Mouse (Mus musculus) hindbrain, postnatal 0 days (tissue): Measurements from ENCODE around the gene Wfikkn1. TPM values are rescaled to one million over a fixed set of nuclear protein-coding genes. Genes with fewer than 3 reads are reported as not detected.

Experiments
- ATAC-seq: fragments of 200-750 bp; cut with Nextera tagmentation; 2 replicates; pipeline ENCODE4 v1.8.0; 2017; ENCODE audit warnings: mild to moderate bottlenecking, moderate TSS enrichment, moderate library complexity
- DNase-seq: peaks from one replicate; pipeline ENCODE4 v3.0.0-alpha.2; 2015; ENCODE audit warnings: low spot score
- H3K27ac ChIP-seq: fragments of 300-500 bp; sonication (generic); 2 replicates; pipeline ENCODE4 v1.5.1; 2014; ENCODE audit warnings: mild to moderate bottlenecking
- H3K27me3 ChIP-seq: fragments of 300-500 bp; sonication (generic); 2 replicates; pipeline ENCODE4 v1.6.1; 2014; ENCODE audit warnings: low read length, mixed read lengths; ENCODE audit not compliant: insufficient read depth
- H3K36me3 ChIP-seq: fragments of 300-500 bp; sonication (generic); 2 replicates; pipeline ENCODE4 v1.6.1; 2014; ENCODE audit warnings: low read length, mixed read lengths; ENCODE audit not compliant: insufficient read depth
- H3K4me1 ChIP-seq: fragments of 300-500 bp; sonication (generic); 2 replicates; pipeline ENCODE4 v1.6.1; 2014; ENCODE audit warnings: antibody characterized with exemption, low read length, mixed read lengths; ENCODE audit not compliant: insufficient read depth
- H3K4me2 ChIP-seq: fragments of 300-500 bp; sonication (generic); 2 replicates; pipeline ENCODE4 v1.6.1; 2014; ENCODE audit warnings: low read depth, mild to moderate bottlenecking, low read length, moderate library complexity, mixed read lengths
- H3K4me3 ChIP-seq: fragments of 300-500 bp; sonication (generic); 2 replicates; pipeline ENCODE4 v1.5.1; 2014; ENCODE audit warnings: low read length
- H3K9ac ChIP-seq: fragments of 300-500 bp; sonication (generic); replicated peaks from 2 replicates; pipeline ENCODE4 v1.6.1; 2014; ENCODE audit warnings: mild to moderate bottlenecking, low read length, moderate library complexity, mixed read lengths
- H3K9me3 ChIP-seq: fragments of 300-500 bp; sonication (generic); 2 replicates; pipeline ENCODE4 v1.6.1; 2016; ENCODE audit warnings: low read length, mixed read lengths
- CTCF ChIP-seq: IDR thresholded peaks from 2 replicates; pipeline ENCODE4 v1.5.1; 2016; ENCODE audit warnings: antibody characterized with exemption, control low read depth, low read depth
- WGBS: fragments of 180-500 bp; shearing (Covaris S2); extraction: QIAGEN DNeasy Blood & Tissue Kit; methylation state at CpG from one replicate; pipeline ENCODE4 v1.1.7; 2014; 5-methylcytosine and 5-hydroxymethylcytosine counted together
- microRNA-seq, 2 experiments: library from miRNA; unstranded; fragments of <30 nt; microRNA quantifications; one replicate each; pipeline ENCODE4; 2016
- polyA plus RNA-seq: library from polyadenylated mRNA; unstranded; fragments of >200 nt; fragmentation: Nextera tagmentation; extraction: Ambion mirVana; gene quantifications from 2 replicates; pipeline ENCODE4 v1.2.1, GENCODE M21; 2015
- total RNA-seq: library from RNA; depleted of rRNA; stranded (reverse); fragments of >200 nt; gene quantifications from 2 replicates; pipeline ENCODE4 v1.2.3, GENCODE M21; 2014; rRNA removed

Wfikkn1 gene
- total and polyA plus RNA-seq, 2 experiments from 2014 or later = 0.58 to 1.2 TPM

GRCm38 (mm10) chr17:25831451-25832281, 49.0 kb downstream of the Wfikkn1 start:
- Histone ChIP-seq H3K4me3 (peak overlapping the region; percentile 66), H3K4me2 (peak overlapping the region; percentile 80), H3K9ac (peak overlapping the region; percentile 75), H3K4me1 (peaks cover 49% of the 10 kb centered on the region), H3K36me3 (peaks cover 22% of the 10 kb centered on the region; the same call in 1 of the 2 replicates), H3K27ac (peak overlapping the region; percentile 98), H3K27me3 (no peaks in the 10 kb centered on the region), H3K9me3 (no peaks in the 10 kb centered on the region)
- ATAC-seq (no peak), DNase-seq (no peak)
- 58% methylated on average over 21 of the region's 21 CpGs for WGBS
- TF ChIP-seq CTCF = no peak

DNA sequence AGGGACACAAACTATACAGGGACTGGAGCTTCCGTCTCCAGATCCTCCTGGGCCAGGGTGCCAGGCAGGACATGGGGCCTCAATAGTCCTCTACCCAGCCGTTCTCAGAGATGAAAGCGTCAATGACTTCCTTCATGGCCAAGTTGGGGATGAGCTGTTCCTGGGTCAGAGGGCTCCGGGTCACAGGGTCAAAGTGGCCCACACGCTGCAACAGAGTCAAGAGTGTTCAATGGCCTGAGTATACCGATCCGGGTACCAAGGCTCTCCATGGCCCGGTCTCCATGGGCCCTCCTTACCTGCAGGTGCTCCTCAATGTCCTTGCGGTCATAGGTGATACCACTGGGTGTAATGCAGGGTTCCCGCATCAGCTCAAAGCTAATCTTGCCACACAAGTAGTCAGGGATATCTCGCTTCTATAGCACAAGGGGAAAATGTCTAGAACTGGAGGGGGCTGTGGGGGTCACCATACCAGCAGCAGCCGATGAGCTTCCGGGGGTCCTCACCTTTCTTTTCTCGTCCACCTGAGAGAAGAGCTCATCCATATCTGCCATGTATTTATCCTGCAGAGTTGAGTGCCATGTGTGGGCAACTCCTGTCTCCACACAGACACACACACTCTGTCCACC, 49.7 kb downstream of the Wfikkn1 start:
- H3K9ac ChIP-seq = no peak overlapping the region

DNA sequence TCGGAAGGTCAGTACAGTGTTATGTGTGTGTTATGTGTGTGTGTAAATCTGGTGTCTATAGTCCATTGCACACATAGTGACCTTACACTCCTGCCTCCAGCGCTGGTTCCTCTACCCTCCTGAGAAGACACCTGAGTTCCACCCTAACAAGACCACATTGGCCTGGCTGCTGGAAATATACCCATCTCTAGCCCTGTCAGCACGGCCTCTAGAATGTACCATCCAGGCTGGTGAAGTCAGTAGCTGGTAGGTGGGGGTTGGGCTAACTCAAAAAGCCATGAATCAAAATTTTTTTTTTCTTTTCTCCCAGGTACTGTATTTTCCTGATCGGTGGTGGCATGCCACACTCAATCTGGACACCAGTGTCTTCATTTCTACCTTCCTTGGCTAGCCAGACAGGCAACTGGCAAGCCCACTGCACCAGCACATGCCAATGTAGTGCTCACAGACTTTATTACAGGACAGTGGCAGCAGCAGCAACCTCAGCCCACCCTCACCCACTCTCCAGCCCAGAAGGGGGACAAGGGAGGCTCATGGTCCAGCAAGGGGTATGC, 50.4 kb downstream of the Wfikkn1 start:
- Histone ChIP-seq H3K4me3 (peak overlapping the region; percentile 46; the same call in 1 of the 2 replicates), H3K27ac (no peak overlapping the region), H3K4me2 (peak overlapping the region; percentile 80; the same call in 1 of the 2 replicates), H3K27me3 (no peaks in the 10 kb centered on the region), H3K9me3 (no peaks in the 10 kb centered on the region), H3K36me3 (peaks cover 25% of the 10 kb centered on the region; the same call in 1 of the 2 replicates), H3K9ac (no peak overlapping the region), H3K4me1 (peaks cover 35% of the 10 kb centered on the region)
- TF ChIP-seq CTCF = no peak
- ATAC-seq (no peak), DNase-seq (no peak)
- 84% methylated on average over 4 of the region's 4 CpGs for WGBS

More for the DNA sequence above, 49.7 kb downstream of the Wfikkn1 start:
- H3K27ac ChIP-seq = no peak overlapping the region
- peaks cover 25% of the 10 kb centered on the region; the same call in 1 of the 2 replicates for H3K36me3 ChIP-seq
- H3K4me1 ChIP-seq = peaks cover 41% of the 10 kb centered on the region
- ATAC-seq (no peak), DNase-seq (no peak)
- no peaks in the 10 kb centered on the region for H3K27me3 ChIP-seq
- no peak overlapping the region for H3K4me3 ChIP-seq
- H3K4me2 ChIP-seq = peak overlapping the region; percentile 80; the same call in 1 of the 2 replicates
- H3K9me3 ChIP-seq = no peaks in the 10 kb centered on the region
- 86% methylated on average over 14 of the region's 14 CpGs for WGBS
- TF ChIP-seq CTCF = no peak

DNA sequence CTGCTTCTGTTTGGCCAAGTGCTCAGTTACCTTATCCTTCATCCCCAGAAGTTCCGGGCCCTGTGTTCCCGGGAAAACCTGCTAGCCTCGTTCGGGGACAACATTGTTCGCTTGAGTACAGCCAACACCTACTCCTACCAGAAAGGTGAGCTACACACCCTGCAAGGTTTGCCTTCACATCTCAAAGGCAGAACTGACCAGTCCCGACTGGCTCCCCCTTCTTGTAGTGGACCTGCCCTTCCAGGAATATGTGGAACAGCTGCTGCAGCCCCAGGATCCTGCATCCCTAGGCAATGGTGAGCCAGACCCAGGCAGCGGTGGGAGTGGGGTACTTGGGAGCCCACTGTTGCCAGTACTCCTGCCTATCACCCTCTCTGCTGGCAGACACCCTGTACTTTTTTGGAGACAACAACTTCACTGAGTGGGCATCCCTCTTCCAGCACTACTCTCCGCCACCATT, 51.1 kb downstream of the Wfikkn1 start:
- Histone ChIP-seq H3K4me2 (peak overlapping the region; percentile 80), H3K36me3 (peaks cover 25% of the 10 kb centered on the region; the same call in 1 of the 2 replicates), H3K27ac (peak overlapping the region; percentile 96), H3K9me3 (no peaks in the 10 kb centered on the region), H3K4me1 (peaks cover 34% of the 10 kb centered on the region), H3K27me3 (no peaks in the 10 kb centered on the region), H3K4me3 (peak overlapping the region; percentile 46), H3K9ac (peak overlapping the region; percentile 80)
- no peak for DNase-seq
- TF ChIP-seq CTCF = no peak
- 34% methylated on average over 8 of the region's 8 CpGs for WGBS
- no peak for ATAC-seq

DNA sequence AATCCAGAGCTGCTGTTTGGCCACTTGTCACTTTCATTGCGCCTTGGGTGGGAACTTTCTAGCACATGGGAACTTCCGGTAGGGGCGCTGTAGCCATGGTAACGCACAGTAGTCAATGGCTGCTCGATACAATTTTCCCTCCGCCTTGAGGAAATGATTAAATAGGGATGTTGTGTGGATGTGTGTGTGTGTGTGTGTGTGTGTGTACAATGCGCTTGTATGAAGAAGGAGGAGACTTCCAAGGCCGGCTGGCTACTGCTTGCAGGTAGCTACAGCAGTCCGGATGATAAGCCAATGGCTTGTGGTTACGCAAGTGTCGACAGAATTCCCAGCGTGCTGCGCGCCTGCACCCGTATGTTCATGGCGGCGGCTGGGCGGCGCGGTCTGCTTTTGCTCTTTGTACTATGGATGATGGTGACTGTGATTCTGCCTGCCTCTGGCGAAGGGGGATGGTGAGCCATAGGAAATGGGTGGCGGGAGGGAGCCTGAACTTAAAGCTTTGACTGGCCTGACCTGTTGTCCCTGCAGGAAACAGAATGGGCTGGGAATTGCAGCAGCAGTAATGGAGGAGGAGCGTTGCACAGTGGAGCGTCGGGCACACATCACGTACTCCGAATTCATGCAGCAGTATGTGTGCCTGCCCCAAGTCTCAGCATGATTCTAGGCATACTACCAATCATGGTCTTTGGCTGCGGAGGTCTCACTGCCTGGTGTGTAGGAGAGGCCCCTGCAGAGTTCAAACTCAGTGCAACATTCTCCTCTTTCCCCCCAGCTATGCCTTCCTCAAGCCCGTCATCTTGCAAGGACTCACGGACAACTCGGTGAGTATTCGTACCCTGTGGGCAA, 51.7 kb downstream of the Wfikkn1 start, which contains the start of gene Jmjd8:
TSS of gene Jmjd8 (plus strand) at position 156 of the 846 bp plus-strand sequence.
- Histone ChIP-seq H3K4me1 (peaks cover 34% of the 10 kb centered on the region), H3K9ac (peak within 1 kb of the TSS; percentile 80), H3K36me3 (peaks cover 25% of the 10 kb centered on the region; the same call in 1 of the 2 replicates)

GRCm38 (mm10) chr17:25828223-25828594, 52.4 kb downstream of the Wfikkn1 start:
- no peaks in the 10 kb centered on the region for H3K9me3 ChIP-seq
- H3K4me1 ChIP-seq = peaks cover 35% of the 10 kb centered on the region
- DNase-seq (no peak), ATAC-seq (no peak)
- H3K4me2 ChIP-seq = peak overlapping the region; percentile 80
- no peaks in the 10 kb centered on the region for H3K27me3 ChIP-seq
- WGBS = 75% methylated on average over 8 of the region's 8 CpGs
- H3K9ac ChIP-seq = peak overlapping the region; percentile 80
- peak overlapping the region; percentile 96 for H3K27ac ChIP-seq
- peaks cover 25% of the 10 kb centered on the region; the same call in 1 of the 2 replicates for H3K36me3 ChIP-seq
- peak overlapping the region; percentile 46 for H3K4me3 ChIP-seq
- TF ChIP-seq CTCF = no peak

More for the DNA sequence above, 51.7 kb downstream of the Wfikkn1 start, which contains the start of gene Jmjd8:
- Histone ChIP-seq H3K27ac (peak within 1 kb of the TSS; percentile 96), H3K27me3 (no peaks in the 10 kb centered on the region), H3K9me3 (no peaks in the 10 kb centered on the region), H3K4me2 (peak within 1 kb of the TSS; percentile 80), H3K4me3 (peak within 1 kb of the TSS; percentile 46)
- ATAC-seq (peak; percentile 67), DNase-seq (peak; percentile 94)
- TF ChIP-seq CTCF = peak; percentile 72
- WGBS = under 1% methylated on average over 32 of the region's 32 CpGs

Small RNAs within 50 kb of the gene (microRNA-seq; reads per million reads assigned to microRNA genes)
- 0.71 to 1.1 reads per million in 2 experiments for gene Mir3082

Other genes starting within 250 kb of the Wfikkn1 start
Only the 30 nearest of the 31 such genes appear.
- gene Gng13, start 163.7 kb downstream of the Wfikkn1 start, total RNA-seq = 10.9 TPM in 1 of 2 replicates, not detected in the other
- 22.0 and 23.7 TPM in 2 replicates for gene Gng13, start 163.7 kb downstream of the Wfikkn1 start, polyA plus RNA-seq
- gene Chtf18, start 153.4 kb downstream of the Wfikkn1 start, total RNA-seq = 4.9 and 7.8 TPM in 2 replicates
- 4.9 and 5.4 TPM in 2 replicates for gene Chtf18, start 153.4 kb downstream of the Wfikkn1 start, polyA plus RNA-seq
- 10.1 and 18.7 TPM in 2 replicates for gene Rpusd1, start 153.2 kb downstream of the Wfikkn1 start, total RNA-seq
- 27.5 and 27.9 TPM in 2 replicates for gene Rpusd1, start 153.2 kb downstream of the Wfikkn1 start, polyA plus RNA-seq
- 0.05 TPM in 1 of 2 replicates, not detected in the other for gene Mslnl, start 144.8 kb downstream of the Wfikkn1 start, total RNA-seq
- gene Mslnl, start 144.8 kb downstream of the Wfikkn1 start, polyA plus RNA-seq = not detected in 2 replicates
- 0.50 and 1.1 TPM in 2 replicates for gene Msln, start 126.5 kb downstream of the Wfikkn1 start, total RNA-seq
- gene Msln, start 126.5 kb downstream of the Wfikkn1 start, polyA plus RNA-seq = 2.0 and 2.3 TPM in 2 replicates
- 22.2 and 28.2 TPM in 2 replicates for gene Narfl, start 107.1 kb downstream of the Wfikkn1 start, total RNA-seq
- 27.5 and 27.9 TPM in 2 replicates for gene Narfl, start 107.1 kb downstream of the Wfikkn1 start, polyA plus RNA-seq
- 159 and 171 TPM in 2 replicates for gene Haghl, start 95.2 kb downstream of the Wfikkn1 start, total RNA-seq
- gene Haghl, start 95.2 kb downstream of the Wfikkn1 start, polyA plus RNA-seq = 219 and 225 TPM in 2 replicates
- 0.10 and 0.50 TPM in 2 replicates for gene Ccdc78, start 94.3 kb downstream of the Wfikkn1 start, total RNA-seq
- 1.0 and 1.2 TPM in 2 replicates for gene Ccdc78, start 94.3 kb downstream of the Wfikkn1 start, polyA plus RNA-seq
- gene Fam173a, start 88.0 kb downstream of the Wfikkn1 start, total RNA-seq = 80.6 and 101 TPM in 2 replicates
- gene Fam173a, start 88.0 kb downstream of the Wfikkn1 start, polyA plus RNA-seq = 117 and 121 TPM in 2 replicates
- 0.31 TPM in 1 of 2 replicates, not detected in the other for gene AC134908.4, start 85.2 kb downstream of the Wfikkn1 start, total RNA-seq
- gene AC134908.4, start 85.2 kb downstream of the Wfikkn1 start, polyA plus RNA-seq = 2.0 and 3.9 TPM in 2 replicates
- 500 and 557 TPM in 2 replicates for gene Metrn, start 83.7 kb downstream of the Wfikkn1 start, total RNA-seq
- 102 and 116 TPM in 2 replicates for gene Metrn, start 83.7 kb downstream of the Wfikkn1 start, polyA plus RNA-seq
- gene Fbxl16, start 71.8 kb downstream of the Wfikkn1 start, total RNA-seq = 143 and 146 TPM in 2 replicates
- gene Fbxl16, start 71.8 kb downstream of the Wfikkn1 start, polyA plus RNA-seq = 44.0 and 45.8 TPM in 2 replicates
- gene Wdr24, start 57.2 kb downstream of the Wfikkn1 start, total RNA-seq = 31.3 and 39.7 TPM in 2 replicates
- 21.0 and 22.6 TPM in 2 replicates for gene Wdr24, start 57.2 kb downstream of the Wfikkn1 start, polyA plus RNA-seq
- 57.0 and 61.0 TPM in 2 replicates for gene Jmjd8, start 52.0 kb downstream of the Wfikkn1 start, total RNA-seq
- gene Jmjd8, start 52.0 kb downstream of the Wfikkn1 start, polyA plus RNA-seq = 38.6 and 41.3 TPM in 2 replicates
- 271 and 273 TPM in 2 replicates for gene Stub1, start 47.5 kb downstream of the Wfikkn1 start, total RNA-seq
- gene Stub1, start 47.5 kb downstream of the Wfikkn1 start, polyA plus RNA-seq = 369 and 370 TPM in 2 replicates
- gene Rhbdl1, start 43.6 kb downstream of the Wfikkn1 start, total RNA-seq = 122 and 135 TPM in 2 replicates
- gene Rhbdl1, start 43.6 kb downstream of the Wfikkn1 start, polyA plus RNA-seq = 78.6 and 80.0 TPM in 2 replicates
- 22.8 and 40.0 TPM in 2 replicates for gene Gm20683, start 39.1 kb downstream of the Wfikkn1 start, total RNA-seq
- 12.6 and 12.9 TPM in 2 replicates for gene Gm20683, start 39.1 kb downstream of the Wfikkn1 start, polyA plus RNA-seq
- 39.8 and 64.1 TPM in 2 replicates for gene Rhot2, start 36.0 kb downstream of the Wfikkn1 start, total RNA-seq
- 14.6 and 15.8 TPM in 2 replicates for gene Rhot2, start 36.0 kb downstream of the Wfikkn1 start, polyA plus RNA-seq
- 54.5 and 75.5 TPM in 2 replicates for gene Wdr90, start 19.4 kb downstream of the Wfikkn1 start, total RNA-seq
- gene Wdr90, start 19.4 kb downstream of the Wfikkn1 start, polyA plus RNA-seq = 13.2 TPM in 2 replicates
- gene Mcrip2, start 12.1 kb downstream of the Wfikkn1 start, total RNA-seq = 27.0 and 32.1 TPM in 2 replicates
- 54.3 and 54.7 TPM in 2 replicates for gene Mcrip2, start 12.1 kb downstream of the Wfikkn1 start, polyA plus RNA-seq
- 50.0 and 63.1 TPM in 2 replicates for gene Mettl26, start 5.8 kb downstream of the Wfikkn1 start, total RNA-seq
- 62.9 and 64.8 TPM in 2 replicates for gene Mettl26, start 5.8 kb downstream of the Wfikkn1 start, polyA plus RNA-seq
- gene Rab40c, start 38.9 kb upstream of the Wfikkn1 start, total RNA-seq = 33.2 and 39.1 TPM in 2 replicates
- 34.7 and 35.3 TPM in 2 replicates for gene Rab40c, start 38.9 kb upstream of the Wfikkn1 start, polyA plus RNA-seq
- 90.6 and 99.7 TPM in 2 replicates for gene Pigq, start 64.1 kb upstream of the Wfikkn1 start, total RNA-seq
- gene Pigq, start 64.1 kb upstream of the Wfikkn1 start, polyA plus RNA-seq = 69.7 and 76.3 TPM in 2 replicates
- gene Nhlrc4, start 64.1 kb upstream of the Wfikkn1 start, total RNA-seq = 0.61 and 0.68 TPM in 2 replicates
- 0.30 and 0.72 TPM in 2 replicates for gene Nhlrc4, start 64.1 kb upstream of the Wfikkn1 start, polyA plus RNA-seq
- gene A930017K11Rik, start 71.7 kb upstream of the Wfikkn1 start, total RNA-seq = 5.6 and 7.2 TPM in 2 replicates
- gene A930017K11Rik, start 71.7 kb upstream of the Wfikkn1 start, polyA plus RNA-seq = 4.4 and 5.0 TPM in 2 replicates
- 35.1 and 41.4 TPM in 2 replicates for gene Capn15, start 104.9 kb upstream of the Wfikkn1 start, total RNA-seq
- gene Capn15, start 104.9 kb upstream of the Wfikkn1 start, polyA plus RNA-seq = 19.0 and 20.1 TPM in 2 replicates
- gene Rab11fip3, start 188.7 kb upstream of the Wfikkn1 start, total RNA-seq = 34.7 and 41.9 TPM in 2 replicates
- gene Rab11fip3, start 188.7 kb upstream of the Wfikkn1 start, polyA plus RNA-seq = 16.6 and 17.9 TPM in 2 replicates
- gene Decr2, start 209.5 kb upstream of the Wfikkn1 start, total RNA-seq = 35.6 and 40.6 TPM in 2 replicates
- gene Decr2, start 209.5 kb upstream of the Wfikkn1 start, polyA plus RNA-seq = 41.1 and 44.7 TPM in 2 replicates
- 20.1 and 23.3 TPM in 2 replicates for gene Nme4, start 214.7 kb upstream of the Wfikkn1 start, total RNA-seq
- 16.0 and 18.3 TPM in 2 replicates for gene Nme4, start 214.7 kb upstream of the Wfikkn1 start, polyA plus RNA-seq
- 10.4 and 11.8 TPM in 2 replicates for gene Tmem8, start 232.4 kb upstream of the Wfikkn1 start, total RNA-seq
- 3.8 and 4.0 TPM in 2 replicates for gene Tmem8, start 232.4 kb upstream of the Wfikkn1 start, polyA plus RNA-seq